Mouse (Mus musculus) myocyte (in vitro differentiated cells): ENCODE data around the gene Slc44a1. TPM values are rescaled to one million over a fixed set of nuclear protein-coding genes. Genes with fewer than 3 reads are reported as not detected.
A peak's percentile ranks its signal among the peaks of the same experiment; 100 is the strongest.

Experiments used
- H3K27me3 ChIP-seq: one replicate; pipeline ENCODE4 v1.6.1; 2011; ENCODE audit not compliant: control insufficient read depth, insufficient read depth, insufficient read length
- H3K36me3 ChIP-seq: one replicate; pipeline ENCODE4 v1.6.1; 2011; ENCODE audit not compliant: control insufficient read depth, insufficient read depth
- H3K4me2 ChIP-seq: one replicate; pipeline ENCODE4 v1.6.1; 2011; ENCODE audit warnings: low read depth, control low read depth
- H3K4me3 ChIP-seq: one replicate; pipeline ENCODE4 v1.5.1; 2011; ENCODE audit warnings: mild to moderate bottlenecking, control low read depth, moderate library complexity
- H3K79me2 ChIP-seq: one replicate; pipeline ENCODE4 v1.6.1; 2011; ENCODE audit not compliant: control insufficient read depth, insufficient read depth
- H3ac ChIP-seq: one replicate; pipeline ENCODE4 v1.6.1; 2011; ENCODE audit not compliant: control insufficient read depth, insufficient read length
- CEBPB ChIP-seq: IDR thresholded peaks from 2 replicates; pipeline ENCODE4 v1.6.1; 2011; ENCODE audit warnings: mild to moderate bottlenecking, moderate library complexity; ENCODE audit not compliant: poor library complexity, insufficient read depth, severe bottlenecking
- E2F4 ChIP-seq: IDR thresholded peaks from one replicate; pipeline ENCODE4 v1.6.1; 2011; ENCODE audit warnings: mild to moderate bottlenecking, control low read depth, moderate library complexity; ENCODE audit not compliant: insufficient read depth
- MAX ChIP-seq: IDR thresholded peaks from one replicate; pipeline ENCODE4 v1.6.1; 2011; ENCODE audit warnings: low read depth, mild to moderate bottlenecking, control low read depth
- MYOD1 ChIP-seq, 3 experiments: IDR thresholded peaks; one replicate each; pipeline ENCODE4 v1.6.1; 2011; ENCODE audit warnings: control low read depth in 2 of 3, low read depth in 2 of 3, mild to moderate bottlenecking in 2 of 3, moderate library complexity in 1 of 3; ENCODE audit not compliant: insufficient read length in 2 of 3, control insufficient read depth in 1 of 3
- MYOG ChIP-seq, 3 experiments: IDR thresholded peaks; one replicate each; pipeline ENCODE4 v1.6.1; 2011; ENCODE audit warnings: control low read depth in 2 of 3, low read depth in 2 of 3, mild to moderate bottlenecking in 2 of 3; ENCODE audit not compliant: insufficient read length in 2 of 3, control insufficient read depth in 1 of 3, insufficient read depth in 1 of 3
- POLR2A ChIP-seq: IDR thresholded peaks from one replicate; pipeline ENCODE4 v1.6.1; 2011; ENCODE audit warnings: low read depth, mild to moderate bottlenecking, control low read depth, moderate library complexity; ENCODE audit not compliant: insufficient read length
- POLR2AphosphoS2 ChIP-seq: IDR thresholded peaks from one replicate; pipeline ENCODE4 v1.6.1; 2011; ENCODE audit warnings: low read depth, control low read depth; ENCODE audit not compliant: insufficient read length
- REST ChIP-seq: IDR thresholded peaks from one replicate; pipeline ENCODE4 v1.6.1; 2011; ENCODE audit warnings: mild to moderate bottlenecking, control low read depth, moderate library complexity; ENCODE audit not compliant: insufficient read depth, insufficient read length
- SRF ChIP-seq: IDR thresholded peaks from one replicate; pipeline ENCODE4 v1.6.1; 2011; ENCODE audit warnings: low read depth; ENCODE audit not compliant: control insufficient read depth, insufficient read length
- TCF12 ChIP-seq: IDR thresholded peaks from one replicate; pipeline ENCODE4 v1.6.1; 2011; ENCODE audit warnings: mild to moderate bottlenecking, control low read depth; ENCODE audit not compliant: poor library complexity, insufficient read depth, severe bottlenecking
- TCF3 ChIP-seq: IDR thresholded peaks from one replicate; pipeline ENCODE4 v1.6.1; 2011; ENCODE audit warnings: low read depth, control low read depth; ENCODE audit not compliant: insufficient read length
- USF1 ChIP-seq: IDR thresholded peaks from one replicate; pipeline ENCODE4 v1.6.1; 2011; ENCODE audit warnings: low read depth, mild to moderate bottlenecking, control low read depth, moderate library complexity
- polyA plus RNA-seq: library from polyadenylated mRNA; unstranded; fragments of >200 nt; fragmentation: generic; extraction: Trizol; gene quantifications from one replicate; pipeline ENCODE4 v1.2.1, GENCODE M21; 2012; ENCODE audit warnings: missing spikeins

Slc44a1 gene
- polyA plus RNA-seq, 1 experiment = 43.7 TPM

DNA sequence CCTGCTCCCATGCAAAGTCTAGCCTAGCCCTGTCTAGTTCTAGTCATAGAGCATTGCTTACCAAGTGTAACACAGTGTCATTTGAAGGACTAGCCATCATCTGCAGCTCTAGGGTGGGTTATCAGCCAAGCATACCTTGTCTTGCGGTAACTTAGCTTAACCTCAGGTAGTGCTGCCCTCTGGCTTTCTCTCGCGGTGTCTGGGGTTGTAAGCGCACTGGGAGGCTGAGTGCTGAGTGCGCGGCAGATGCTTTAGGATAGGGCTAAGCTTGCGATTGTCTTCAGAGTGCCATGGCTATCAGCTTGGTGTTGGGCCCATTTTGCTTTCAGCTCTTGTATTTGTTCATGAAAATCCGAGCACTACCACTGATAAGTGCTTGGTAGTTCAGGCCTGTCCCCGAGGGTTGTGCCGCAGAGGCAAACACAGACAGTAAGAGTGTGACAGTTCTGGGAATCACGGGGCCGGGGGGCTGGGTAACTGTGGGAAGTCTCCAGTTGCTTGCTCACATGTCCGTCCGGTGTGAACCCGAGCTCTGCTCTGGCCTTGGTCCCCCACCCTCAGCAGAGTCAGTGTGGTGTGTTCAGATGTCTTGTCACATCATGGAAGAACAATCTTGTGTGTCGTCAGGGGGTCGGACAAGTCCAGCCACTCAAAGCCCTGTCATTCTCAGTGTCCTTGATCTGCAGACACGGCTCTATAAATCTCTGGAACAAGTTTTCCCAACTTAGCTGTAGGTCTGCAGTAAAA, 22.5 kb downstream of the Slc44a1 start:
- Histone ChIP-seq H3K4me2 (no peak overlapping the region), H3K36me3 (no peaks in the 10 kb centered on the region), H3K4me3 (no peak overlapping the region), H3K79me2 (peaks cover 54% of the 10 kb centered on the region), H3K27me3 (no peaks in the 10 kb centered on the region), H3ac (no peak overlapping the region)
- TF ChIP-seq MAX (no peak), POLR2A (no peak), E2F4 (no peak), TCF12 (no peak), POLR2AphosphoS2 (no peak), USF1 (no peak), MYOD1 (IDR thresholded peaks at IDR 0.05; ENCODE audit: control insufficient read depth in 1 of 3, insufficient read length in 2 of 3, low read depth in 2 of 3) (no peak), REST (no peak), SRF (no peak), CEBPB (no peak), MYOG (IDR thresholded peaks at IDR 0.05; ENCODE audit: control insufficient read depth in 1 of 3, insufficient read depth in 1 of 3, insufficient read length in 2 of 3, low read depth in 2 of 3) (no peak), TCF3 (no peak)

DNA sequence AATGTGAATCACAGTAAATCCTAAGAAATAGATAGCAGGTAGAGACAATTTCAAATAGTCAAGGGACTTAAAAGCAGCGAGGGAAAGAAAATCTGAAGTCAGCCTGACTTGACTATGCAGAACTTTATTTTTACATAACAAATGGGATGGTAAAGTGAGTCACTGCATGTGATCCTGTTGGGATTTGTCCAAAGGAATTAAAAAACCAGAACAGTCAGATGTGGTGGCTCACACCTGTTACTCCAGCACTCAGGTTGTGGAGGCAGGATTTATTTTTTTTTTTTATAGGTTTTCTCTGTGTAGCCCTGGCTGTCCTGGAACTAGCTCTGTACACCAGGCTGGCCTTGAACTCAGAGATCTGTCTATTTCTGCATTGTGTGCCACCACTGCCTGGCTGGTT, 25.7 kb downstream of the Slc44a1 start:
- Histone ChIP-seq H3K4me2 (no peak overlapping the region), H3K27me3 (no peaks in the 10 kb centered on the region), H3K79me2 (peaks cover 38% of the 10 kb centered on the region), H3ac (no peak overlapping the region), H3K36me3 (no peaks in the 10 kb centered on the region), H3K4me3 (no peak overlapping the region)
- peak; percentile 22 for TF ChIP-seq TCF12
- TF ChIP-seq E2F4 = no peak
- no peak for TF ChIP-seq REST
- no peak for TF ChIP-seq USF1
- TF ChIP-seq SRF = no peak
- TF ChIP-seq CEBPB = no peak
- no peak for TF ChIP-seq MAX
- TF ChIP-seq MYOG (IDR thresholded peaks at IDR 0.05; ENCODE audit: control insufficient read depth in 1 of 3, insufficient read depth in 1 of 3, insufficient read length in 2 of 3, low read depth in 2 of 3) = no peak
- no peak for TF ChIP-seq POLR2AphosphoS2
- no peak for TF ChIP-seq TCF3
- TF ChIP-seq POLR2A = no peak
- peak in 2 of 3 experiments; percentile 45 to 58 for TF ChIP-seq MYOD1 (IDR thresholded peaks at IDR 0.05; ENCODE audit: control insufficient read depth in 1 of 3, insufficient read length in 2 of 3, low read depth in 2 of 3)

DNA sequence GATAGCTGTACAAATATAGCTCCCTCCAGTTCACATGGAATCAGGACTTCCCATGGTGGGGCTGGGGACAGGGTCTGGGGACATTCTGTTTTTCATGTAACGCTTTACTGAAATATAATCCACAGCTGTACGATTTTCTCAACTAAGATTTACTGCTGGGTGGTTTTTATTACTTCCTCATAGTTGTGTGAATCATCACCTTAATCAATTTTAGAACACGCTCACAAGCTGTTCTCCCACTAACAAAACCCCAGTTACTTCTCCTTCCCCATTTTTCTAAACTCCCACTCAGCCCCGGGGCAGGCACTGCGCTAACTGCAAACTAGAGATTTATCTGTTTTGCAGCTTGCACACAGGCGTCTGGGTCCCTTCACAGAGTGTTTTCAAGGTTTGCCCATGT, 28.8 kb downstream of the Slc44a1 start:
- H3K36me3 ChIP-seq = no peaks in the 10 kb centered on the region
- H3K4me2 ChIP-seq = peak overlapping the region; percentile 53
- no peak overlapping the region for H3ac ChIP-seq
- H3K27me3 ChIP-seq = no peaks in the 10 kb centered on the region
- TF ChIP-seq CEBPB = no peak
- TF ChIP-seq SRF = no peak
- no peak for TF ChIP-seq TCF3
- peaks cover 42% of the 10 kb centered on the region for H3K79me2 ChIP-seq
- H3K4me3 ChIP-seq = no peak overlapping the region

DNA sequence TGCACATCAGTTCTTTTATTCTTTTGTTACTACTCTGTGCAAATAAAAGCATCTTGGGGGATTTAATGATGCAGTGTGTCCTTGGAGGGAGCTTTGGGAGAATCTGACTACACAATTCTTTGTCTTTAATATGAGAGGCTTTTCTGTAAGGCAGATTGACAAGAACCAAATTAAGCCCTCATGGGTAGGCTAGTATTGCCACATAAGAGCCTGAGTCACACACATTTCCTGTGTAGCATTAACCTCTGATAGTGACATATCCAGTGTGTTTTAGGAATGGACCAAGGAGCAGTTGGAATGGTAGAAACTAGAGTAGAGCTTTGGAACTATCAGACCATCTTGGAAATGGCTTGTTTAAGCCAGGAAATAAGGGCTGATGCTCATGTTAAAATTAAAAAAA, 33.9 kb downstream of the Slc44a1 start:
- Histone ChIP-seq H3K79me2 (peaks cover 48% of the 10 kb centered on the region), H3K36me3 (no peaks in the 10 kb centered on the region), H3K27me3 (no peaks in the 10 kb centered on the region), H3K4me2 (peak overlapping the region; percentile 14), H3K4me3 (no peak overlapping the region), H3ac (no peak overlapping the region)
- peak; percentile 63 for TF ChIP-seq CEBPB
- no peak for TF ChIP-seq POLR2AphosphoS2

DNA sequence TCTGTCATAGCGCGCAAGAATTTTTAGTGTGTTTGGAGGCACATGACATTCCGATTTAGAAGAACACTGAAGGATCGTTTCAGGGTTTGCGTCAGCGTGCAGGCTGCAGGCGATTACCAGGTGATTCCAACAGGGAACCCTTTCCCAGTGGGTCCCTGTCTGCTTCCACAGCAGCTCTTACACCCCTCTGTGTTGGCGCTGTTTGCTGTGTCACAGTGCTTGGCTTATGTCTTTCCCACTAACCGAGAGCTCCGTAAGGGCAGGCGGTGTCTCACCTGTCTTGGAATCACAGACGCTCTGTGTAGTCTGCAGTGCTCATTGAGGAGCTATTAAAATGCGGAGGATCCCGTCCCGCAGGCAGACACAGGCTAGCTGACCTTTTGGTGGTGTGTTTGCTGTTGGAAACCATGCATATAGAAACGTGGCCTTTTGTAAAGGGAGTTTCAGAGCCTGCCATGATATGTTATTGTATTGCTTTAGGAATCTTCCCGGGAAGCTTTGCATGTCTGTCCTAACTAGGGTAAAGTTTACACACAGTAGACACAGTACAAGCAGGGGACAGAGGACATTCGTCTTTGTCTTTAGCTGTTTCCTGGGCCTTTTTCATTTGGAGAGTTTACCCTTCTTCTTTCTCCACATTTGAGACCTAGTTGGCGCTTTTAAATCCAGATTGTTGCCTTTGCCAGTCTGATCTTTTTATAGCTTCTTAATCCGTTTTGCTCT, 35.2 kb downstream of the Slc44a1 start:
- H3K4me3 ChIP-seq = no peak overlapping the region
- no peak overlapping the region for H3K4me2 ChIP-seq
- no peaks in the 10 kb centered on the region for H3K36me3 ChIP-seq
- no peak overlapping the region for H3ac ChIP-seq
- no peaks in the 10 kb centered on the region for H3K27me3 ChIP-seq
- no peak for TF ChIP-seq USF1
- no peak for TF ChIP-seq MYOG (IDR thresholded peaks at IDR 0.05; ENCODE audit: control insufficient read depth in 1 of 3, insufficient read depth in 1 of 3, insufficient read length in 2 of 3, low read depth in 2 of 3)
- TF ChIP-seq MYOD1 (IDR thresholded peaks at IDR 0.05; ENCODE audit: control insufficient read depth in 1 of 3, insufficient read length in 2 of 3, low read depth in 2 of 3) = no peak
- no peak for TF ChIP-seq CEBPB
- no peak for TF ChIP-seq SRF
- TF ChIP-seq E2F4 = no peak
- TF ChIP-seq POLR2AphosphoS2 = no peak
- TF ChIP-seq MAX = no peak
- H3K79me2 ChIP-seq = peaks cover 53% of the 10 kb centered on the region
